Mouse (Mus musculus) brain, adult 2 months (tissue): ENCODE data around the gene Satb1.

ENCODE experiments used
- DNase-seq: peaks from one replicate; pipeline ENCODE4 v3.0.0; 2011; ENCODE audit warnings: low read depth, low spot score

Gene Satb1

GRCm38 (mm10) chr17:51826461-51826860, 6.6 kb downstream of the Satb1 start:
- no peak for DNase-seq

DNA sequence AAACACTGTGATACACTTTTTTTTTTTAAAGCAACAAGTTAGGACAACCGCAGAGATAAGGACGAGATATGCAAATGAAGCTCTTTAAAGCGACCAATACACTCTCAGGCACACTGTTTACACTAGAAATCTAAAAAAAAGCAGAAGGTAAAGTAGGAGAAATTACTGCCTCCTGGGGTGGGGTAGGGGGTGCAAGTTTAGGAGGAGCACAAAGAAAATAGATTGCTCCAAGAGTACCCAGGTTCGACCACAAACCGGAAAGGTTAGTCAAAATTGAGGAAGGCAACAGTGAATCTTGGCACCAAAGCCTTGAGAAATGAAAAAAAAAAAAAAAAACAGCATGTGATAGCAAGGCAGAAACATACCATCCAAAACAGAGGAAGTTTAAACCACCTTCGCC, 18.8 kb downstream of the Satb1 start:
- no peak for DNase-seq

GRCm38 (mm10) chr17:51813784-51814120, 19.3 kb downstream of the Satb1 start:
- no peak for DNase-seq

DNA sequence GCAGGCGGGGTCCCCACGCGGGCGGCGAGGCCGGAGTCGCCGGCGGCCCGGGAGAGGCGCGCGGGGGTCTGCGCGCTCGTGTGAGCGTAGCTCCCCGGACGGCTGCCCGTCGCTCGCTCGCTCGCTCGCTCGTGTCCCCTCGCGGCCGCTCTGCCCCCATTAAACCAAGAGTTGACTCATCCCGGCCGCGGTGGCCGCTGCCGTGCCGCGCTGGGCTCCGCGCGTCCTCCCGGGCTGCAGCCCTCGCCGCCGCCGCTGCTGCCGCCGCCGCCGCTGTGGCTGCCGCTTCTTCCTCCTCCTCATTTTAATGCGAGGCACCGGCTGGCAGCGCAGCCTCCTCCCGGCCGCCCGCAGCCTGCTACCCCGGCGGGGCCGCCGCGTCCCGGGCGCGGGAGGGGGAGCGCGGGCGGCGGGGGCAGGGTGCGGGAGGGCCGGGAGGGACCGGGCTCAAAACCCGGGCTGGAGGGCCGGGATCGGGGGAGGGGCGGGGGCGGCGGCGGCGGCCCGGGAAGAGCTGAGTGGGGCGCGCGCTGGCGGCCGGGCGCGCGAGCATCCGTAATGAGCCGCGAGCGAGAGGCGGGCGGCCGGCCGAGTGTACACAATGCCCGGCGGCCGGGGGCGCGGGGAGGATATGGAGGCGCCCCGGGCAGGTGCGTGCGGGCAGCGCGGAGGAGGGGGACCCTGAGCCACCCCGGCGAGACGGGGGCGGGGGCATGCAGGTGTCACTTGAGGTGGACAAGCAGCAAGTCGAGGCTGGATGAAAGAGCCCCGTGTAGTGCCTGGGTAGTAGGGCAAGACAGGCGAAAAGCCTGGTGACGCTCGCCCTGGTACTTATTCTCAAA, 19.9 kb downstream of the Satb1 start:
- DNase-seq = peak; percentile 71

DNA sequence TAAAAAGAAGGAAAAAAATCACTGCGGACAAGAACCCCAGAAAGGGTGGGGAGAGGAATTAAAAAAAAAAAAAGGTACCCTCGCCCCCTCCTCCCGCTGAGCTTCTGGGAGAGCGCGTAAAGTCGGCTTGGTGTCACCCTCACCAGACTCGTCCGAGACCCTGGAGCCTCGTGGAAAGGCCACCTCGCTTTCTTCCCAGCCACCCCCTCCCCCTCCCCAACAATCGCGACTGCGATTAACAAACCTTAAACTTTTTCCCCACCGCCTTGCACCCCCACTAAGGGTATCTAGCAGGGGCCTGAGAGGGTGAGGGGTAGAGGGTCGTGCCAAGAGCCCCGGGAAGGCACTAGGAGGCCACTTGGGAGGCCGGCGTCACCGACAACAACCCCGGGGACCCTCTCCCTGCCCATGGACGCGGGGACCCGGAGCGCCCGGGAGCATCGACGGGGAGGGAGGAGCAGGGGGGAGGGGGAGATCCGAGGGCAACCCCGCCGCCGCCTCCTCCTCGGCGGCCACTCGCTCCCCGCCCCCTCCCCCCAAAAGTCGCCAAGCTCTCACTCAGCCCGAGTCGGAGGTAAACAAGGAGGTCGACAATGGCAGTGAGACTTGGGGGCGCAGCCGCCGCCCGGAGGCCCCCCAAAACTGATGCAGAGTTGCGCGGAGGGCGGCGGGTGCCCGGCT, 20.7 kb downstream of the Satb1 start:
- DNase-seq = no peak

GRCm38 (mm10) chr17:51811911-51812260, 21.2 kb downstream of the Satb1 start:
- DNase-seq = no peak

GRCm38 (mm10) chr17:51811086-51811868, 21.8 kb downstream of the Satb1 start:
- peak; percentile 86 for DNase-seq

GRCm38 (mm10) chr17:51807429-51807828, 25.7 kb downstream of the Satb1 start:
- no peak for DNase-seq

DNA sequence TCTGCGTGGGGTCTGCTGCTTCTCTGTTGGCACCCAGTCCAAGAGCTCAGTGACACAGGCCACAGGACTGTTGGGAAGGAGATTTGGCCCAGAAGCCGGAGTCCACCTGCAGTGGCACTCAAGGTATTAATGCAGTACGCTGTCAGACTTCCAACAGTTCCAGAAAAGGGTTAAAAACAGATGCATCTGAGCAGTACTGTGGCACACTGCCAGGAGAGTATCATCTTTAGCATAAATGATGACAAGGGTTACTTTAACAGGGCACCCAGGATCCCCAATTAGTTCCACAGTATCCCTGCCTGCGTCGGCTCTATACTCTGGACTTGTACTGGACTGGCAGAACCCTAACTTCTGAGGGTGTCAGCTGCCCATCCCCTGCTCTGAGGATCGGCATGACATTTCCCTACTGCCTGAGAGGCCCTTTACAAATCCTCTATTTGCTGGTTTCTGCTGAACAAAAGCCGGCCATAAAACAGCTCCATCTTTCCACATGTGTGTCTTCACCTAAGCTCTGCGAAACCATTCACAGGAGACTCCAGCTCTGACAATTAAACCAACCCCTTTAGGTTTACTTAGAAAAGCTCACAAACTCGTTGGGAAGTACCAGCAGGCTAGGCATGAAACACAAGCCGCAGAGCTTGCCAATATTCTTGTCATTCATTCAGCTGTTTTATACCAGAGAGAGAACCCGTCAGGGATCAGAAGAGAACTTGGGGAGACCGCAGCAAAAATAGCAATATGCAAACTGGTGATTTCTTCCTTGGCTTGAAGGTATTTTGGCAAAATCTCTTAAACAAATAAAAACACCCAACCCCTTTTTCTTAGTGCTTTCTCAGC, 26.7 kb downstream of the Satb1 start:
- DNase-seq = peak; percentile 45

DNA sequence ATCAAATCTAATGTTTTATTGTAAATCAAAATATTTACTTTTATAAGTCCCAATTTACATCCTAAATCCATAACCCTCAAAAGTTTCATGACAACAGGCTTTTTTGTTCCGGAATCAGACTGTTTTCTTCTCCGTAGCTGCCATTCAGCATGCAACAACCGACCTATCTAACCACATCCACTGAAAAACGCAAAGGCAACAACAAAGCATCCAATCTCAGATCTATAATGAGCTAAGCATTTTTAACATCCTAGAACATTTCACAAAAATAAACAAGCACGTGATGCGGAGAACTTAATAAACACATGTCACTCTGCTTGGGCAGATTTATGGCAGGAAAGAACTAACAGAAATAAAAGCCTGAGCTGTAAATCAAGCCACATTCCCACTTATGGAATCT, 32.9 kb downstream of the Satb1 start:
- no peak for DNase-seq

- DNase-seq = no peak
Observed at GRCm38 (mm10) chr17:51796459-51796858, 36.6 kb downstream of the Satb1 start.

- DNase-seq = no peak
Observed at GRCm38 (mm10) chr17:51791226-51791625, 41.9 kb downstream of the Satb1 start.

GRCm38 (mm10) chr17:51790387-51791060, 42.6 kb downstream of the Satb1 start:
- no peak for DNase-seq

- peak; percentile 67 for DNase-seq
Observed at GRCm38 (mm10) chr17:51789777-51790176, 43.3 kb downstream of the Satb1 start.

DNA sequence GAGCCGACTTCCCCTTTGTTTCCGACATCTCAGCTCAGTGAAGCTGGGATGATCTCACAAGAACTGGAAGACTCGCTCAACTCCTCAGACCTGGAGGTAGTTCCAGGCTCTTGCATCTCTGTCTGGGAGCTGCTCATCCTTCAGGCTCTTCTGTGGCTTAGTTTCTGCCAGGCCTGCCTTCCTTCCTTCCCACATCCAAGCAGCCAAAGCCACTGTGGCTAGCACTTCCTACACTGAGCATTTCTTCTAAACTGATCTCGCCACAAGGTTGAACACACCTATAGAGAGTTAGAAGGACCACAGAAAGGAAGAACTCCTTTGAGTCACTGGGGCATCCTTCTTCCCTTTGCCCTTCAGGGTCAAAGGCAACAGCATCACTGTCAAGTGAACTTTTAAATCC, 44.0 kb downstream of the Satb1 start:
- peak; percentile 51 for DNase-seq

DNA sequence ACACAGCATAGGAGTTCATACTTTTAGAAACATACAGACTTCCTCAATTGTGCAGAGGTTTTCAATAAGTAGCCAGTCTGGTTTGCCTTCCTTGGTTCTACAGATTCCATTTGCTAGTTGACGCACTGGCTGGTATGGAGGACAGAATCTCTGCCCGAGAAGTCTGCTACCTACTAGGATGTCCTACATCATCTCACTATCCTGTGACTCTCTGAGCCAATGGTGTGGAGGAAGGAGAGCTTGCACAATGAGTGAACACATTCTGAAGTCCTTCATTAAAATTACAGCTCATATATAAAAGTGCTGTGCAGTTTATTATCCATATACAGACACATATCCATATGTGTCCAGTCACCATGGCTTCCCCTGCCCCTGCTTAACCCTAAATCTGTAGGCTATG, 45.1 kb downstream of the Satb1 start:
- DNase-seq = no peak

DNA sequence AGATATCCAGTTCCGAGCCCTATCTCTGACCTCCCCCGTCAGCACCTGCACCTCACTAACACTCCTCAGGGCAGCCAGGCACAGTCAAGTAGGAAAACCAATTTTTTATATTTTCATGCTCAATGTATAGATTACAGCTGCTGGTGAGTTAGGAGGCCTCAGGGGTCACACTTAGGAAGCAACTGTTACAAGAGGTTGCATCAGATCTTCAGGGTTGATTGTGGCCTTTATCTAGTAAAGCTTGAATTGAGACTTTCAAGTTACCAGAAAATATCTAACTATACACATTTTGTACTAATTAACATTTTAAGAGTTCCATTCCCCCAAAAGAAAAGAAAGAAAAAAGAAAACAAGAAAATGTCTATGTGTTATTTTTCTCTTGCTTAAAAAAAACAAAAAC, 47.0 kb downstream of the Satb1 start:
- no peak for DNase-seq

DNA sequence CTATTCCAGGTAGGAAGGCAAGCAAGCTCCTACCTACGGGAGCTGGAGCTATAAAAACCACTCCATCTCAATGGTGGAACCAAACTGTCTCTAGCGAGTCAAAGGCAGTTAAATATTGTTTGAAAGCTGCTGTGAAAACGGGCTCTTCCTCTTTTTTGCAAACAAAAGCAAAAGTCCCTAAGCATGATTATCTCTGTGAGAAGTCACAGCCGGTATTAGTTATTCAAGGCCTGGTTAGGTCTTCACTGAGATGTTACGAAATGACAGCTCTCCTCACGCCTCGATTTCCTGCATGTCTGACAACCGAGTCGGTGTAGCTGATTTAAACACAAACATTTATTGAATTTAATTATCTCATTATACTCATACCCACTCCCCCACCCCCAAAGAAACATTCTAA, 48.2 kb downstream of the Satb1 start:
- DNase-seq = no peak

DNA sequence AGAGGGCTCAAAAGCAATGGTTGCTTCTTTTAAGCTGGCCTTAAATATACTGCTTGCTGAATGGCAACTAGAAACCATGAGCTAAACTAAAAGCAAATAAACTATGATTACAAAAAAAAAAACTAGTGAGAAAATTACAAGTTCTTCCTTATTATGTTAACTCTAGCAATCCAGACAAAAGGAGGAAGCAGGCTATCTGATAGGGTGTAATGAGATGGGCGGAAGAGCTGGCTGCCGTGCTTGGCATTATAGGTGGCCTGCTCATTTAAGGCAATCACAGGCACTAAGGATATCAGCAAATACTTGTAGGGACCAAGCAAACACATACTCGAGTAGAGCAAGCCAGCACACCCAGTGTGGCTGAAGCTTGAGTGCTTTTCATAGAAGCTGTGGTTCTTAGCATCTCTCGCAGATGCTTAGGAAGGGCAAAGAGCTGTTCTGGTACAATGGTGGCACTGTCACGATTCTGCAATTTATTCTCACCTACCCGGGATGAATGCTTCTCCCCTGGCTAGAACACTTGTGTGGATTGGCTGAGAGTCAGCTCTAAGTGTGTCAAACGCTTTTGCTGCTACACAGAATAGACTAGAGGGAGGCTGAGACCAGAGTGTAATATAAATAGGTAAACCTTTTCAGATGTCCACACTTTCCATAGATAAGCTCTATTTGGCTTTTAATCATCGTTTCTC, 49.4 kb downstream of the Satb1 start:
- DNase-seq = peak; percentile 63

DNA sequence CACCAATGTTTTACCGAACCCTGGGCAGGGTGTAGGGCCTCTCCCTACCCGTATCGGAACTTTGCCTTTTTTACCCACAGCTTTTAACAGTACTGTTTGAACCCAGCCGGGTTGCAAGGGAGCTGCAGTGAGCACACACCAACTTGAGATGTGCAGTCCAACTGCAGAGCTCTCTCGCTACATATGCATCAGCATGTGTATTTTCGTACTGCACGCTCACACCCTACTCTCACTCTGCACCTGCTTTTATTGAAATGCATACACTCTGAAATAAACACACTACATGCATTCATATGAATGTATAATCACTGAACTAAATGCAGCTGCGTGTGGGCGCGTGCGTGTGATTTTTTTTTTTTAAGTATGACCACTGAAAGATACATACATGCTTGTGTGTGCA, 53.1 kb downstream of the Satb1 start:
- peak; percentile 44 for DNase-seq

DNA sequence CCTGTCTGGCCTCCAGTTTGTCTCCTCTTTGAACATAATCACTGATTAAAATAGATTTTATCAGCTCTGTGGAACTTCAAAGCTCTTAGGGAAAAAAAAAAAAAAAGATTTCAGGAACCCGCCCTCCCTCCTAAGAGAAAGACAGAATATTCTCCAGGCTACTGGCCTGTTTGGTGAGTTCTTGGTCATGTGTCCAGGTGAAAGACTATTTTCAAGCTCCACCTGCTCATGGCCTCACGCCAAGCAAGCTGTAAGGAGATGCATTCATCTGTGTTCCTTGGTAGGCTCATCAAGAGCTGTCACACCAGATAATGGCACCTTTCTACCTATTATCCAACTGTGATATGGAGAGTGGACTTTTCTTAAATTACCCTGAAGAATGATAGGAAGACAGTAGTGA, 54.1 kb downstream of the Satb1 start:
- no peak for DNase-seq
